Mouse (Mus musculus) cerebellum, adult 2 months (tissue): ENCODE data around the gene Cacna1a.

ENCODE experiments used
- CTCF ChIP-seq: fragments of 200-500 bp; IDR thresholded peaks from 2 replicates; pipeline ENCODE4 v1.5.1; 2011; ENCODE audit warnings: low read depth, mild to moderate bottlenecking, control low read depth, low read length, moderate library complexity, borderline replicate concordance; ENCODE audit not compliant: insufficient read depth
- POLR2A ChIP-seq: fragments of 200-500 bp; IDR thresholded peaks from 2 replicates; pipeline ENCODE4 v1.6.1; 2011; ENCODE audit warnings: low read length, control low read depth, borderline replicate concordance; ENCODE audit not compliant: insufficient read depth

DNA sequence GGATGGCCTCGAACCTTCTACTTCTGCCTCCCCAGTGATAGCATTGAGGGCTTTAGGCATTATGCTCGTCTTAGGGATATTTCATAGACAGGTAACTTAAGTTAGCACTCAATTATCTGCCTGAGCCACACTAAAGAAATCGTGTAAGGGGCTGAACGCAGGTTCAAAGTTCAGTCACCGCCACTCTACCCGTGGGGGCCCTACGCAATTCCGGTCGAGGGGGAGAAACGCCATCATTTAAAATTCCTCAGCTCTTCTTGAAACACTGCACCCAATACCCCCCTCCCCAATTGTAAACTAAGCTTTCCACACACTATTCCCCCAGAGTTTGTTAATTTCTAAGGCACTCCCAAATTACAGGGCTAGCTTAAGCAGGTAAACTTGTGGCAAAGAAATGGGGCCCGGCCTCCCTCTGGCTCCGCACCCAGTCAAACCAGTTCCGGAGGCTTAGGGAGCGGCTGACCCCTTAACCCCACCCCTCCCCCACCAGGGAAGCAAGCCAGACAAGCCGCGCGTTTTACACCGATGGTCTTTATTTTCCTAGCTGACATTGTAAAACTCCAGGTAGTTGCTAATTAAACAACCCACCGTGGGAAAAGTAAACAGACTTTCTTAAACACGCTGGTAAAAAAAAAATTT is 272.7 kb downstream of the Cacna1a start:
- TF ChIP-seq CTCF (no peak), POLR2A (no peak)
